In genomic region chr1:61233476-61234297, GRCm38 (mm10) we compare ENCODE assay signal across 8 mouse cellular contexts.
A peak's percentile ranks its signal among the peaks of the same experiment; 100 is the strongest.
DNase-seq lines count a peak whose midpoint lies in the region; ATAC-seq and TF ChIP-seq lines count a peak whose summit lies in the region.

No protein-coding gene starts in this region.

- H3K4me1 ChIP-seq in lung, embryonic 15.5 days, result no peaks in the 10 kb centered on the region
- 0 out of 2 replicates have a peak, but pooled peaks cover 6% of the 10 kb centered on the region for H3K4me1 ChIP-seq in forebrain, postnatal 0 days (ENCODE audit: insufficient read depth)

- no peak for TF ChIP-seq CTCF in forebrain, postnatal 0 days (IDR thresholded peaks at IDR 0.05; ENCODE audit: low read depth)

- peak; percentile 49; the same call in 1 of the 2 replicates for ATAC-seq in lung, embryonic 15.5 days (ENCODE audit: borderline replicate concordance, extremely low read depth, low FRiP score, low TSS enrichment)
- ATAC-seq in forebrain, postnatal 0 days, result peak; percentile 51
- no peak for ATAC-seq in megakaryocyte progenitor cell, adult 5-6 weeks (replicated peaks; ENCODE audit: poor library complexity)

- H3K9me3 ChIP-seq in lung, embryonic 15.5 days, result no peaks in the 10 kb centered on the region
- H3K9me3 ChIP-seq in forebrain, postnatal 0 days (ENCODE audit: low read length), result no peaks in the 10 kb centered on the region

- H3K27ac ChIP-seq in lung, embryonic 15.5 days, result no peak overlapping the region
- H3K27ac ChIP-seq in forebrain, postnatal 0 days (ENCODE audit: low read depth, low read length), result no peak overlapping the region

- H3K36me3 ChIP-seq in lung, embryonic 15.5 days, result no peaks in the 10 kb centered on the region
- no peaks in the 10 kb centered on the region for H3K36me3 ChIP-seq in forebrain, postnatal 0 days (ENCODE audit: insufficient read depth)

- no peak for DNase-seq in lung, postnatal 36 days
- peak; percentile 11 for DNase-seq in forebrain, postnatal 0 days
- peak; percentile 5 to 27 for DNase-seq in kidney, postnatal 36 days
- DNase-seq in retina, postnatal 1 day, result peak; percentile 57
- DNase-seq in left cerebral cortex, adult 9 months (ENCODE audit: low spot score in 2 of 2), result no peak
- DNase-seq in cerebellum, postnatal 4 days (ENCODE audit: low spot score in 2 of 2), result no peak

- WGBS in lung, embryonic 15.5 days, result 21% methylated on average over 10 of the region's 10 CpGs
- 33% methylated on average over 10 of the region's 10 CpGs for WGBS in forebrain, postnatal 0 days

- no peaks in the 10 kb centered on the region for H3K27me3 ChIP-seq in lung, embryonic 15.5 days
- H3K27me3 ChIP-seq in forebrain, postnatal 0 days (ENCODE audit: insufficient read depth, low read length), result no peaks in the 10 kb centered on the region

- no peak overlapping the region for H3K9ac ChIP-seq in lung, embryonic 15.5 days
- no peak overlapping the region for H3K9ac ChIP-seq in forebrain, postnatal 0 days

- peak overlapping the region; percentile 21; the same call in 1 of the 2 replicates for H3K4me2 ChIP-seq in lung, embryonic 15.5 days
- H3K4me2 ChIP-seq in forebrain, postnatal 0 days (ENCODE audit: low read depth), result no peak overlapping the region

- no peak overlapping the region for H3K4me3 ChIP-seq in lung, embryonic 15.5 days
- no peak overlapping the region for H3K4me3 ChIP-seq in forebrain, postnatal 0 days (ENCODE audit: low read depth, low read length)

Comparison
In these comparisons a context has a peak if more than half of its experiments do, and no peak if none do; other contexts are left out.
1. DNase-seq: peak in forebrain, postnatal 0 days (single experiment), kidney, postnatal 36 days (2 of 2) and retina, postnatal 1 day (single experiment); none in lung, postnatal 36 days (single experiment), left cerebral cortex, adult 9 months (0 of 2) and cerebellum, postnatal 4 days (0 of 2).